Mouse (Mus musculus) kidney, adult 10 weeks (tissue): ENCODE data around the gene Cnih1. TPM values are rescaled to one million over a fixed set of nuclear protein-coding genes. Genes with fewer than 3 reads are reported as not detected.

ENCODE experiments used
- polyA plus RNA-seq: library from polyadenylated mRNA; stranded (reverse); fragments of 350-450 nt; fragmentation: Illumina TruSeq; extraction: RNeasy Lipid Tissue Mini Kit (QIAGEN cat#74804); gene quantifications from one replicate; pipeline ENCODE4 v1.2.3, GENCODE M21; 2014; ENCODE audit warnings: low read depth, low replicate concordance

The Cnih1 gene
- polyA plus RNA-seq = 251 TPM

GRCm38 (mm10) chr14:46787787-46788504 lies at the start of gene Cnih1:
Cnih1 (minus strand) TSS chr14:46788411.

GRCm38 (mm10) chr14:46831837-46832333 lies 43.7 kb upstream of the Cnih1 start, which contains the start of gene Cgrrf1:
Cgrrf1 (plus strand) TSS chr14:46832125.

GRCm38 (mm10) chr14:46821873-46822716 lies 33.9 kb upstream of the Cnih1 start, which contains the start of gene Gmfb:
Gmfb (minus strand) TSS chr14:46822242.

GRCm38 (mm10) chr14:46760355-46761029 lies 27.7 kb downstream of the Cnih1 start, which contains the start of gene Cdkn3:
Cdkn3 (plus strand) TSS chr14:46760541.

Other genes with a start within 250 kb of the Cnih1 start
- not detected for gene Cdkn3, start 27.9 kb downstream of the Cnih1 start, polyA plus RNA-seq
- gene Gmfb, start 33.8 kb upstream of the Cnih1 start, polyA plus RNA-seq = 267 TPM
- 59.6 TPM for gene Cgrrf1, start 43.7 kb upstream of the Cnih1 start, polyA plus RNA-seq
- gene Samd4, start 94.4 kb upstream of the Cnih1 start, polyA plus RNA-seq = 4.1 TPM